Mouse (Mus musculus): ENCODE data around the gene Def6. TPM values are rescaled to one million over a fixed set of nuclear protein-coding genes. Genes with fewer than 3 reads are reported as not detected.
A peak's percentile ranks its signal among the peaks of the same experiment; 100 is the strongest.

Def6 gene
- polyA plus RNA-seq, 1 experiment from 2014 or later: 7.0 TPM

DNA sequence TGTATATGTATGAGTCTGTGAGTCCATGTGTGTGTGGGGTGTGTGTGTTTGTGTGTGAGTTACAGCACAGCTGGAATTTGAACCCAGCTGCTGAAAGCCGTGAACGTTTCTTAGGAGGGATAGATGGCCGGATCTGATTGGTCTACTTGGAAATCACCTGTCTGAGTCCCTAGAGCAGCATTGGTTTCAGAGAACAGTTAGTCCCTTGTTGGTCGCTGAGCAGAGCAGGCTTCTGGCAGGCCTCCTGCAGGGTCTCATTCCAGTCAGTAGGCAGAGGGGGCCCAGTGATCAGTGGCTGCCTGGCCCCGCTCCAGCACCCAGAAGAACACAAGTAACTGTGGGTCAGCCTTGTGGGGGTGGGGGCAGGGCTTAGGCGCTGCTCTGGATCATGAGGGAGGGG lies 37.1 kb downstream of the Def6 start:
- Histone ChIP-seq H3K36me3 (ENCODE audit: control insufficient read depth, insufficient read depth, low read length) (no peaks in the 10 kb centered on the region), H3K4me3 (ENCODE audit: low read length) (no peak overlapping the region), H3K27me3 (replicated peaks; ENCODE audit: control insufficient read depth, insufficient read depth, low read length) (no peaks in the 10 kb centered on the region), H3K9ac (ENCODE audit: low read depth, low read length) (0 out of 2 replicates have a peak overlapping the region, but pooled peaks have one; percentile 2), H3K9me3 (ENCODE audit: control insufficient read depth, low read length) (no peaks in the 10 kb centered on the region), H3K4me1 (ENCODE audit: control insufficient read depth, insufficient read depth, low read depth, low read length) (peaks cover 10% of the 10 kb centered on the region), H3K27ac (ENCODE audit: low read depth, low read length) (peak overlapping the region; percentile 64), H3K4me2 (ENCODE audit: low read length) (no peak overlapping the region)
- 34% methylated on average over 6 of the region's 6 CpGs for WGBS
- ATAC-seq: peak; percentile 90

DNA sequence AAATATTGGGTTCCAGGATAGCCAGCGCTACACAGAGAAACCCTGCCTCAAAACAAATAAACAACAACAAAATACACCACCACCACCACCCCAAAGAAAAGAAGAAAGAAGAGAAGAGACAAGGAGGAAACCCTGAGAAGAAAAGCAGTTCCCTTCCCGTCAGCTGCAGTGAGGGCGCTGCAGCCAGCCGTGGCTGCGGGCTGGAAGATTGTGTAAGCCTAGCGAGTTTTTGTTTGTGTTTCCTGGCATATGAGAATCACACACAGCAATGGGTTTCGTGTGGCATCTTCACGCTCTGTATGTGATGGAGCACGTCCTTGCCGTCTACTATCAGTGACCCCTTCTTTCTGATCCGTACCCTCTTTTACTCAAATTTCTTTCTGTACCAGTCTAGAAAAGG lies 39.1 kb downstream of the Def6 start:
- no peaks in the 10 kb centered on the region for H3K36me3 ChIP-seq (ENCODE audit: control insufficient read depth, insufficient read depth, low read length)
- H3K27ac ChIP-seq (ENCODE audit: low read depth, low read length): peak overlapping the region; percentile 25; the same call in 1 of the 2 replicates
- H3K4me1 ChIP-seq (ENCODE audit: control insufficient read depth, insufficient read depth, low read depth, low read length): peaks cover 10% of the 10 kb centered on the region
- H3K4me2 ChIP-seq (ENCODE audit: low read length): no peak overlapping the region
- no peaks in the 10 kb centered on the region for H3K9me3 ChIP-seq (ENCODE audit: control insufficient read depth, low read length)
- no peak overlapping the region for H3K4me3 ChIP-seq (ENCODE audit: low read length)
- 72% methylated on average over 11 of the region's 11 CpGs for WGBS
- no peak overlapping the region for H3K9ac ChIP-seq (ENCODE audit: low read depth, low read length)
- no peaks in the 10 kb centered on the region for H3K27me3 ChIP-seq (replicated peaks; ENCODE audit: control insufficient read depth, insufficient read depth, low read length)
- no peak for ATAC-seq

DNA sequence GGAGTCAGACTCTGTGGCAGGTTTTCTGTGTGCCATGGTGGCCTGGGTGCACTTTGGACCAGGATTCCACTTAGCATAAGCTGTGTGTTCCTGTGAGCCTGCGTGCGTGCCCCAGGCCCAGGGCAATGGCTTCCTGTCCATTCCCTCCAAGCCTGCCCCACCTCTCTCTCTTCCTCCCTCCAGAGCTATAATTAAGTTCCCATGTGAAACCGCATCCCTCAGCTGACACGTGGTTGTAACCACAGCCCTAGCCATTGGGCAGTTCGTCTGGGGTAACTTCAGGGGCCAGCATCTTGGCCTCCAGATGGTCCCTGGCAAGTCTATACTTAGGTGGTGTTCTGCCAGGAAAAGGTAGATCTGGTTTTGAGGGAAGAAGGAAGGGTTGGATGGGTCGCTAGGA lies 40.0 kb downstream of the Def6 start:
- WGBS: 65% methylated on average over 6 of the region's 6 CpGs
- H3K36me3 ChIP-seq (ENCODE audit: control insufficient read depth, insufficient read depth, low read length): no peaks in the 10 kb centered on the region
- H3K9me3 ChIP-seq (ENCODE audit: control insufficient read depth, low read length): no peaks in the 10 kb centered on the region
- no peak overlapping the region for H3K4me3 ChIP-seq (ENCODE audit: low read length)
- H3K4me2 ChIP-seq (ENCODE audit: low read length): no peak overlapping the region
- no peak overlapping the region; the same call in 1 of the 2 replicates for H3K9ac ChIP-seq (ENCODE audit: low read depth, low read length)
- no peak for ATAC-seq
- no peak overlapping the region for H3K27ac ChIP-seq (ENCODE audit: low read depth, low read length)
- no peaks in the 10 kb centered on the region for H3K27me3 ChIP-seq (replicated peaks; ENCODE audit: control insufficient read depth, insufficient read depth, low read length)
- peaks cover 10% of the 10 kb centered on the region for H3K4me1 ChIP-seq (ENCODE audit: control insufficient read depth, insufficient read depth, low read depth, low read length)

GRCm38 (mm10) chr17:28249062-28249461 lies 41.5 kb downstream of the Def6 start:
- no peak for ATAC-seq
- Histone ChIP-seq H3K4me1 (ENCODE audit: control insufficient read depth, insufficient read depth, low read depth, low read length) (peaks cover 10% of the 10 kb centered on the region), H3K27me3 (replicated peaks; ENCODE audit: control insufficient read depth, insufficient read depth, low read length) (no peaks in the 10 kb centered on the region), H3K27ac (ENCODE audit: low read depth, low read length) (no peak overlapping the region), H3K4me2 (ENCODE audit: low read length) (no peak overlapping the region), H3K36me3 (ENCODE audit: control insufficient read depth, insufficient read depth, low read length) (no peaks in the 10 kb centered on the region), H3K4me3 (ENCODE audit: low read length) (no peak overlapping the region), H3K9ac (ENCODE audit: low read depth, low read length) (no peak overlapping the region), H3K9me3 (ENCODE audit: control insufficient read depth, low read length) (no peaks in the 10 kb centered on the region)
- whole genome bisulfite sequencing: 79% methylated on average over 12 of the region's 12 CpGs

DNA sequence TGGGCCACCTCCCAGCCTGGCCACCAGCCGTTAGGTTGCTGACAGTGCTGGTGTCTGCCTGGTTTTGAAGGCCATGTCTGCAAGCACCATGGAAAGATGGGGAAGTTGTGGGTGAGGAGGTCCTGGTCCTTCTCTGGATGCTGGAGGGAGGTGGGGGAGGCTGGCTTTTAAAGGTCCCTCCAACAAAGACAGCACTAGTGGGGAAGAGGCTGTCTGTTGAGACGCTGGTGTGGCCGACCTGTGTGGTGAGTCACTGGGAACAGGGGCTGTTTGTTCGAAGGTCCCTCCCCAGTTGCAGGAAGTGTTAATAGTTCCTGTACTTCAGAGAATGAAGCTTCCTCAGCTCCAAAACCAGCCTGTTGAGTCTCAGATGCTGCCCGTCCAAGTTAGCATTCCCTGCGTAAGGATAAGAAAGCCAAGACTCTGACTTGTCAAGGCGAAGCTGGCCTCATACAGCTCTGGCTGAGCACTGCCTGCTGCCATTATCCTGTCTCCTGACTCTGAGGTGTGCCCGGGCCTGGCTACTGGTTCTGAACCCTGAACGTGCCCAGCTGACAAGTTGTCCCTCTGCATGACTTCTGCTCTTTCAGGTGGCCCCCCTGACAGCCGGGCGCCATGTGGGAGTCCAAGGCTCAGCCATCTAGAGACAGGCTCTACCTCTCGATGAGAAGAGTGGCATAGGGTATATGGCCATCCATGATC lies 44.2 kb downstream of the Def6 start:
- no peaks in the 10 kb centered on the region for H3K36me3 ChIP-seq (ENCODE audit: control insufficient read depth, insufficient read depth, low read length)
- no peaks in the 10 kb centered on the region for H3K27me3 ChIP-seq (replicated peaks; ENCODE audit: control insufficient read depth, insufficient read depth, low read length)
- no peak overlapping the region for H3K4me3 ChIP-seq (ENCODE audit: low read length)
- H3K4me2 ChIP-seq (ENCODE audit: low read length): no peak overlapping the region
- no peaks in the 10 kb centered on the region for H3K9me3 ChIP-seq (ENCODE audit: control insufficient read depth, low read length)
- ATAC-seq: no peak
- 87% methylated on average over 12 of the region's 12 CpGs for WGBS
- H3K27ac ChIP-seq (ENCODE audit: low read depth, low read length): no peak overlapping the region
- peaks cover 11% of the 10 kb centered on the region for H3K4me1 ChIP-seq (ENCODE audit: control insufficient read depth, insufficient read depth, low read depth, low read length)
- no peak overlapping the region; the same call in 1 of the 2 replicates for H3K9ac ChIP-seq (ENCODE audit: low read depth, low read length)

DNA sequence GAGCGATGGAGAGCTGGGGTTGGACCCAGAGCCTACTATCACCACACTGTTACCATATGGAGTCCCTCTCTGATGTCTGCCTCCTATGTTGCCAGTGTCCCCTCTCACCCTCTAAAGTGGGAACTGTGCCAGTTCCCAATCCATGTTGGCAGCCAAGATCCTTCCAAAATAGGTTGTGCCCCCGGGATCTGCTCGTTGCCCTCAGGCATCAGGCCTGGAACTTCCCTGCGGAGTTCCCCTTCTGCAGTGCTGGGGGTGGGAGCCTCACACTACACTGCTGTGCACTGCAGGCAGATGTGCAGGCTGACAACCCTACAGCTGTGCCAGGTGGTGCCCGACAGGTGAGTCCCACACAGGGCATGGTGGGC lies 44.7 kb downstream of the Def6 start:
- no peak overlapping the region for H3K4me3 ChIP-seq (ENCODE audit: low read length)
- H3K4me1 ChIP-seq (ENCODE audit: control insufficient read depth, insufficient read depth, low read depth, low read length): peaks cover 13% of the 10 kb centered on the region
- H3K4me2 ChIP-seq (ENCODE audit: low read length): no peak overlapping the region
- H3K27me3 ChIP-seq (replicated peaks; ENCODE audit: control insufficient read depth, insufficient read depth, low read length): no peaks in the 10 kb centered on the region
- WGBS: 66% methylated on average over 5 of the region's 5 CpGs
- no peaks in the 10 kb centered on the region for H3K36me3 ChIP-seq (ENCODE audit: control insufficient read depth, insufficient read depth, low read length)
- ATAC-seq: no peak
- H3K9ac ChIP-seq (ENCODE audit: low read depth, low read length): no peak overlapping the region
- H3K27ac ChIP-seq (ENCODE audit: low read depth, low read length): no peak overlapping the region
- H3K9me3 ChIP-seq (ENCODE audit: control insufficient read depth, low read length): no peaks in the 10 kb centered on the region

GRCm38 (mm10) chr17:28253216-28253615 lies 45.6 kb downstream of the Def6 start:
- H3K9me3 ChIP-seq (ENCODE audit: control insufficient read depth, low read length): no peaks in the 10 kb centered on the region
- H3K27ac ChIP-seq (ENCODE audit: low read depth, low read length): no peak overlapping the region
- WGBS: 72% methylated on average over 7 of the region's 7 CpGs
- no peak overlapping the region for H3K4me2 ChIP-seq (ENCODE audit: low read length)
- no peaks in the 10 kb centered on the region for H3K27me3 ChIP-seq (replicated peaks; ENCODE audit: control insufficient read depth, insufficient read depth, low read length)
- no peak overlapping the region for H3K9ac ChIP-seq (ENCODE audit: low read depth, low read length)
- H3K4me3 ChIP-seq (ENCODE audit: low read length): no peak overlapping the region
- no peak for ATAC-seq
- peaks cover 10% of the 10 kb centered on the region for H3K4me1 ChIP-seq (ENCODE audit: control insufficient read depth, insufficient read depth, low read depth, low read length)
- no peaks in the 10 kb centered on the region for H3K36me3 ChIP-seq (ENCODE audit: control insufficient read depth, insufficient read depth, low read length)

DNA sequence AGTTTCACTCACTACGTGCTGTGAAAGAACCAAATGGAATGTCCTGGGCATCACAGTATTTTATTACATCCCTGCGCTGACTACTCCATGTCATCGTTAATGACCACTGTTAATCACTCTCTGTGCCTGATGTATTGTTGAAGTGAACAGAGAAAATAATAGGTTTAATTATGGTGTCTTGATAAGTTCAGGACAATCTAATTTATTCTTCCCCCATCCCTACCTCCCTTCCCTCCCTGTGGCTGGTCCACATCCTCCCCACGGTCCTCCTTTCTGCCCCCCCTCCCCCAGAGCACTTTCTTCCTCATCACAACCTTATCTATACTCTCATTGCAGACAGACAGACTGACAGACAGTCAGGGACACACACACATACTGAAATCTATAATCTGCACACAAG lies 47.2 kb downstream of the Def6 start:
- H3K4me1 ChIP-seq (ENCODE audit: control insufficient read depth, insufficient read depth, low read depth, low read length): peaks cover 10% of the 10 kb centered on the region
- 0 out of 2 replicates have a peak, but pooled peaks have one; percentile 2 for ATAC-seq
- no peak overlapping the region for H3K9ac ChIP-seq (ENCODE audit: low read depth, low read length)
- H3K36me3 ChIP-seq (ENCODE audit: control insufficient read depth, insufficient read depth, low read length): no peaks in the 10 kb centered on the region
- H3K27me3 ChIP-seq (replicated peaks; ENCODE audit: control insufficient read depth, insufficient read depth, low read length): no peaks in the 10 kb centered on the region
- no peak overlapping the region for H3K4me2 ChIP-seq (ENCODE audit: low read length)
- H3K9me3 ChIP-seq (ENCODE audit: control insufficient read depth, low read length): no peaks in the 10 kb centered on the region
- WGBS: 59% methylated on average over 4 of the region's 4 CpGs
- no peak overlapping the region for H3K4me3 ChIP-seq (ENCODE audit: low read length)
- peak overlapping the region; percentile 45; the same call in 1 of the 2 replicates for H3K27ac ChIP-seq (ENCODE audit: low read depth, low read length)

GRCm38 (mm10) chr17:28255651-28256050 lies 48.1 kb downstream of the Def6 start:
- no peaks in the 10 kb centered on the region for H3K9me3 ChIP-seq (ENCODE audit: control insufficient read depth, low read length)
- H3K9ac ChIP-seq (ENCODE audit: low read depth, low read length): no peak overlapping the region
- H3K4me3 ChIP-seq (ENCODE audit: low read length): no peak overlapping the region
- no peak overlapping the region; the same call in 1 of the 2 replicates for H3K27ac ChIP-seq (ENCODE audit: low read depth, low read length)
- 36% methylated on average over 5 of the region's 5 CpGs for WGBS
- no peak for ATAC-seq
- H3K4me2 ChIP-seq (ENCODE audit: low read length): no peak overlapping the region
- H3K4me1 ChIP-seq (ENCODE audit: control insufficient read depth, insufficient read depth, low read depth, low read length): peaks cover 10% of the 10 kb centered on the region
- H3K27me3 ChIP-seq (replicated peaks; ENCODE audit: control insufficient read depth, insufficient read depth, low read length): no peaks in the 10 kb centered on the region
- H3K36me3 ChIP-seq (ENCODE audit: control insufficient read depth, insufficient read depth, low read length): no peaks in the 10 kb centered on the region
